Mouse (Mus musculus) urinary bladder, adult 2 months (tissue): Measurements from ENCODE around the gene Riox1. TPM values are rescaled to one million over a fixed set of nuclear protein-coding genes. Genes with fewer than 3 reads are reported as not detected.
A peak's percentile ranks its signal among the peaks of the same experiment; 100 is the strongest.
"Not testable (repeated sequence)": the region's sequence is repeated elsewhere in the genome, so short reads cannot be mapped to it uniquely, and the experiment has no call there.

ENCODE experiments used
- DNase-seq: peaks from one replicate; pipeline ENCODE4 v3.0.0; 2022; ENCODE audit warnings: low spot score
- polyA plus RNA-seq: library from polyadenylated mRNA; depleted of rRNA; stranded (reverse); fragments of >200 nt; gene quantifications from 2 replicates; pipeline ENCODE4 v1.2.3, GENCODE M21; 2012; rRNA removed

The Riox1 gene
- polyA plus RNA-seq = 8.6 and 9.2 TPM in 2 replicates

DNA sequence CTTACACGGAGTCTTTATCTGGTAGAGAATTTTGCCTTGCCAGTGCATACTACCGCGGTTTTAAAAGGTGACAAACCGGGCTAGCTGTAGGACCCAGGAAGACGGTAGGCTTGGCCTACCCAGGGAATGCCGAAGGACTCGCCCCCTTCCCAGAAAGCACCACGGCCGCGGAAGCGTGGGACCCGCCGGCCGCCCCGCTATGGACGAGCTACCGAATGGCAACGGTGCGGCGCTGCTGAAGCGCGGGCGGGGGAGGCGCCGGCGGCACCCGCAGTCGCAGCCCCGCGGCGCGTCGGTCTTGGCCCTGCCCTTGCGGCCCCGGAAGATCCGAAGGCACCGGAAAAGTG is at the start of gene Riox1:
Riox1 (plus strand) TSS at position 116 of the 347 bp plus-strand sequence.
- peak; percentile 77 for DNase-seq

DNA sequence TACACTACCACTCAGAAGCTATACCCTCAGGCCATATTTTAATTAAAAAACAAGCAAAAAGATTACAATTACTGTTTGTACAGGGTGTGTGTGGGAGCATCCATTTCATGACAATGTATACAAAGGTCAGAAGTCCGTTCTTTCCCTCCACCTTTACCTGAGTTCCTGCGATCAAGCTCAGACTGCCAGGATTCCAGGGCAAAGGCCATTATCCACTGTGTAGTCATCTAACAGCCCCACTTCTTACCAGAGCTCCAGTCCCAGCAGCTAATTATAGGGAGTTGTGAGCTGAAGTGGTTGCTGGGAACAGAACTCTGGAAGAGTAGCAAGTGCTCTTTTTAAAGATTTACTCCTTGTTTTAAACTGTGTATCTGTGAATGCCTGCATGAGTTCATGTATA is 40.0 kb upstream of the Riox1 start:
- DNase-seq = no peak

DNA sequence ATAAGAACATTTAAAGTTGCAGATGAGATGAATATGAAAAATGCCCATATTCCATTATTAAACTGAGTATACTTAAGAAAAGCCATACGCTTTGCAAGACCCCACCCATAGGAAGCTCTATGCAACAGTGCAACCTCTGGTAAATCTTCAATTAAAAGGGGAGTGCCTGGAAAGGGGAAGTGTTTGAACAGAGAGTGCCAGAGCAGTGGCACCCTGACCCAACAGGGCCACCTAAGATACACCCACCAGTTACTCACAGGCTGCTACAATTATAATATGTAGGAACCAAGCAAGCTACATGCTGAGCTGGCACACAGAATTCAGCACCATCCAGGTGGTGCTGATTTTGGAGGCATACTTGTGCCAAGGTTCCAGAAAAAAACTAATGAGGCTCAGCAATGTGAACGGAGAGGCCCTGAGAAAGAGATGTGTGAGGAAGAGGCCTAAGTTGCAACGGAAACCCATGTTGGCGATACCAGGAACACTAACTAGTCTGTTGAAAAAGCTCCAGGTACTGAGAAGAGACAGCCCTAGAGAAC is 36.1 kb upstream of the Riox1 start:
- DNase-seq = no peak

- no peak for DNase-seq
Observed at GRCm38 (mm10) chr12:83914797-83915196, 35.6 kb upstream of the Riox1 start.

DNA sequence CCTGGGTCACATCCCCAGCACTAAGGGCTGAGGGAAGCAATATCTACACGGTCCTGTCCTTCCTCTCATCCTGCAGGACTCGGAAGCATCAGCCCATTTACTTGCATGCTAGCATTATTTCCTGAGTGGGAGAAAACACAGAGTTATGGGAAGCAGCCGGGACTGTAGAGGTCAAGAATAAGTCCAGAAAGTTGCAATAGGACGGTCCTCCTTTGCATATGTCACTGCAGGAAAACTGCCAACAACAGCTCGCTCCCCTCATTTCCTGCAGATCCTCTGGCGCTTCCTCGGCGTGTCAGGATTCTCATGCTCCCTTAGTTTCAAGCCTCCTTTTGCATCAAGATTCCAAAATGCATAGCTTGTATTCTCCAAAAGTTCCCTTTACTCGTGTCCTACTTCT is 33.5 kb upstream of the Riox1 start:
- no peak for DNase-seq

DNA sequence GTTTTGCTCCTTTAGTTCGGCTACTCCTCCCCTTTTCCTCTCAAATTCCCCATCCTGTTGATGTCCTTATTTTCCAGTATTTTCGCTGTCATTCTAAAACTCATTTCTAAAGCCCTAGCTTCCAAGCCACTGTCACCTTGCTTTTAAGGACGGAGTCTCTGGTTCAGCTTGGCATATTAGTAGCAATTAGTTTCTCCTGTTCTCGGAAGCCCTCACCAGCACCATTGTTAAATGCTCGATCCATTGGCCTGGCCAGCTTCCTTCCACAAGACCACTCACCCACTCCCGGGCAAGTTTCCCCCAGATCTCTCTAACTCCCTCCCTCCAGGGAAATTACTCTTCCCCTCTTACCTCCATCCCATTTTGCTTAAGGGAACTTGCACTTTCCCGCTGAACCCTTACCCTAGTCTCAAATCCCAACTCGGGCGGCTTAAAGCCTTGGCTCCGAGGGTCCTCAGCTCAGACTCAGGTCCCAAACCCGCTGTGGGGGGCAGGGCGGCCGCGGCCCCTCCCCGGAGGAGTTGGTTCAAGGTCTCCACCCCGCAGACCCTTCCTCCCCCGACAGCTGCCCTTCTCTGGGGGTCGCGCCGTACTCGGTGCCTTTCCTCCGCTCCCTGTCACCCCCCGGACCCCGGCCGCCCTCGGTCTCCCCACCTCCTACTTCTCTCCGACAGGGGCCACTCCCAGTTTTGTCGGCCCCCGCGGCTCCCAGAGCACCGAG is 29.5 kb upstream of the Riox1 start:
- peak; percentile 34 for DNase-seq

GRCm38 (mm10) chr12:83921535-83922381 is 28.6 kb upstream of the Riox1 start, which contains the start of gene Numb:
Gene Numb (minus strand): TSS chr12:83921934.
- DNase-seq = peak; percentile 88

GRCm38 (mm10) chr12:83922724-83923485 is 27.5 kb upstream of the Riox1 start:
- no peak for DNase-seq

DNA sequence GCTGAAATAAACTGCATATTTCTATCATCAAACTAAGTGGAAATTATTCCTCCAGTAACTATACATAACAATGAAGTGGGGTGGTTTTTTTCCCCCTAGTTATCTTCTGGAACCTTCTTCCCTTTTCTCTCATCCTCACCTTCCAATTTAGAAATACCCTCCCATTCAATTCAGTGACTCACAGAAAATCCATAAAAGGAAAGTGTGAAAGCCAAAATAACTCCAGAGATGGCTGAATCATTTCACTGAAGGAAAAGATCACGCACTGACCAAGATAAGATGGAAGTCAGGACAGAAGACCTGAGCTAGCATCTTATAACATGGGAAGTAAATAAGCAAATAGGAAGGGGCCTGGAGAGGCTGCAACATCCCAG is 26.9 kb upstream of the Riox1 start:
- no peak for DNase-seq

- no peak for DNase-seq
Observed at GRCm38 (mm10) chr12:83924332-83924731, 26.1 kb upstream of the Riox1 start.

DNA sequence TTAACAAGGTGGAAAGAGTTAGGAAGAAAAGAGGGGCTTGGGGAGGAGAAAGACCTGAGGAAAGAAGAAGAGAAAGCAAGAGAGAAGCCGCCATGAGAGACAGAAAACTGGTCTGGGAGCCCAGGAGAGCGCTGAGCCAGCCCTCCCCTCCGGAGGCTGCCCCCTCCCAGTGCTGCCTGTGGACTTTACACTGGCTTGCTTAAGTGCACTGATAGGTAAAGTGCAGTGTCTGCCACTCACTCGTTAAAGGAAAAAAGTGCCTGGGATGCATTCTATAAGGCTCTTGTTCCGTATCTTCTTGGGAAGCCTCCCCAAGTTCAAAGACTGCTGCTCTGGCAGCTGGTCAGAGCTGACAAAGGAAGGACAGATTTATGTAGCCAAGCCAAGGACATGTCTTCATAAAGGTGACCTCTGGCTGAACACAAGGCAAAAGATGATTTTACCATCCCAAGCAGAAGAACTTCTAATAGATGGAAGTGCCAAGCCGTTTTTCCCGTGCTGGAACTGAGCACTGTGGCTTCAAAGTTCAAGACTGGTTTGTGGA is 25.2 kb upstream of the Riox1 start:
- no peak for DNase-seq

DNA sequence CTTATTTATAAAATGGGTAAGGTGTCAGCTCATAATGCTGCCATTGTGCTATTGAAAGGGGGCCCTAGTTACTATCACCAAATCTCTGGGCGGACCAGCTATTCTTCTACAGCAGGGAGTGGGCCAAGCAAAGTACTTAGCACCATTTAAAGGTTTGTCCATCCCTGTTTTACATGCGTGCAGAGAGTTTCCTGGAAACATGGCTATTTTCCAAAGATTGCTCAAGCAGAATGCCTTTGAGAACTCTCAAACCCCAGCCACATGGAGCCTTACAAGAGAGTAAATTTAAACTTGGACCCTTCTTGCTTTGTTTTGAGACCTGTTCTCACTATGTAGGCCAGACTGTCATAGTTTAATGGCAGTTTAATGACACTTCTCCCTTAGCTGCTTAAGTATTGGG is 24.3 kb upstream of the Riox1 start:
- DNase-seq = no peak

DNA sequence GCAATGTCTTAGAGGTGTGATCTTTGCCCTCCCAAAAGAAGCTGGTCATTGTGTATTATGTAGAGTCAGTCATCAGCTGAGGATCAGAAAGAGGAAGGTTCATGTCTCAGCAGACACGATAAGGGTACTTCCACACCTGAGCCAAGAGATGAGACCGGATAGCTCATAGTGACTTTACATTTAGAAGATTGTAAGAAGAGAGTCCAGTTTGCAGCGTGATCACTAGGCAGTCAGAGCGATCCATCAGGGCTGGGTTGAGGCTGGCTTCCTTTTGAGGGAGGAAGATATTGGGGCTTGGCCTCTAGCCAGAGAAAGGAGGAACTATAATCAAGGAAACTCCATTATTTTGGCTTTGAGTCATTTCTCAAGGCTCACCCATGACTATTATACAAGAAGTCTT is 22.7 kb upstream of the Riox1 start:
- no peak for DNase-seq

DNA sequence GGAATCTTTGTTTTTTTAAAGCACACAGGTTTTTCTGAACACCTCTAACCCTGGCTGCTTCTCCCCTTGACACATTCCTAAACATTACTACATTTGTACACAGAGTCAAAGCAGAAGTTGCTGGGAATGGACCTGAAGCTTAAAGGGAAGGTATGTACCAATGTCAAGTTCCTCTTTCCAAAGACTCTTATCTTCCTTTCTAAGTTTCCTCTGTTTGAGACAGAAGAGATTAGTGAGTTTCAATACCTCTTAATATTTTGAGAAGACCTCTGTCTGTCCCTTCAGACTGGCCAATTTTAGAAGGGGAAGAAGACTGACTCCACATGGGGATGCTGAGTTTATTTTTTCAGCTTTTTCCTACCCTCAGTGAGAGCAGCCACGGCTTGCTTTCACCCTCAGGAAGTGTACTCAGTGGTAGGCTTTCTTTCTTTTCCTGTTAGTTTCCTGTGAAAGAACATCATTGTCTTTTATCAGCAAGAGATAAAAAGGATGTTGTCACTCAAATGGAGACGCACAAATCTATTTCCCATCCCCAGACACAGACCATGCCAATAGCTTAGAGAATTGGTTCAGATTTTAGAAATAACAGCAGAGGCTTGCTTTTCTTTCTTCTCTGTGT is 21.1 kb upstream of the Riox1 start:
- no peak for DNase-seq

- DNase-seq = no peak
Observed at GRCm38 (mm10) chr12:83937600-83937999, 12.8 kb upstream of the Riox1 start.

GRCm38 (mm10) chr12:83938592-83938991 is 11.8 kb upstream of the Riox1 start:
- not testable (repeated sequence) for DNase-seq

- no peak for DNase-seq
Observed at GRCm38 (mm10) chr12:83939332-83939731, 11.1 kb upstream of the Riox1 start.

GRCm38 (mm10) chr12:83940031-83940430 is 10.4 kb upstream of the Riox1 start:
- no peak for DNase-seq

- no peak for DNase-seq
Observed at GRCm38 (mm10) chr12:83941938-83942337, 8.5 kb upstream of the Riox1 start.

- no peak for DNase-seq
Observed at GRCm38 (mm10) chr12:83947260-83947811, 3.1 kb upstream of the Riox1 start.

- no peak for DNase-seq
Observed at GRCm38 (mm10) chr12:83949043-83949442, 1.4 kb upstream of the Riox1 start.
